Mouse (Mus musculus) layer of hippocampus, postnatal 36 days (tissue): ENCODE results near the gene Gtf2f2. TPM values are rescaled to one million over a fixed set of nuclear protein-coding genes. Genes with fewer than 3 reads are reported as not detected.
A peak's percentile ranks its signal among the peaks of the same experiment; 100 is the strongest.

Experiments used
- DNase-seq, 2 experiments: peaks; one replicate each; pipeline ENCODE4 v3.0.0; 2022
- total RNA-seq, 2 experiments: library from RNA; stranded (reverse); gene quantifications; 2 replicates each; pipeline ENCODE4 v1.2.3; 2021

Gtf2f2 gene
- total RNA-seq, 2 experiments from 2014 or later: 20.6 to 20.7 TPM

GRCm38 (mm10) chr14:75859619-75860018 lies 151.0 kb downstream of the Gtf2f2 start:
- no peak for DNase-seq

- DNase-seq: no peak
These were observed 152.5 kb downstream of the Gtf2f2 start for GRCm38 (mm10) chr14:75858181-75858580.

- DNase-seq: peak; percentile 40 to 43
These were observed 155.2 kb downstream of the Gtf2f2 start for GRCm38 (mm10) chr14:75855263-75855992.

GRCm38 (mm10) chr14:75852016-75852415 lies 158.6 kb downstream of the Gtf2f2 start:
- no peak for DNase-seq

- no peak for DNase-seq
These were observed 159.8 kb downstream of the Gtf2f2 start for GRCm38 (mm10) chr14:75850819-75851218.

- DNase-seq: no peak
These were observed 160.7 kb downstream of the Gtf2f2 start for GRCm38 (mm10) chr14:75849842-75850568.

GRCm38 (mm10) chr14:75849236-75849635 lies 161.4 kb downstream of the Gtf2f2 start:
- no peak for DNase-seq

GRCm38 (mm10) chr14:75848482-75848881 lies 162.2 kb downstream of the Gtf2f2 start:
- no peak for DNase-seq

- DNase-seq: no peak
These were observed 163.0 kb downstream of the Gtf2f2 start for GRCm38 (mm10) chr14:75847669-75848068.

Other genes starting within 250 kb of the Gtf2f2 start
- gene Slc25a30, start 223.8 kb downstream of the Gtf2f2 start, total RNA-seq: 10 to 100 TPM; 13.4 to 14.0 TPM
- 100 to 1,000 TPM; 921 to 999 TPM for gene Tpt1, start 165.8 kb downstream of the Gtf2f2 start, total RNA-seq
- 10 to 100 TPM; 61.2 to 64.4 TPM for gene Kctd4, start 55.9 kb downstream of the Gtf2f2 start, total RNA-seq
- 10 to 100 TPM; 24.3 to 24.6 TPM for gene Gpalpp1, start 99.9 kb upstream of the Gtf2f2 start, total RNA-seq
- 1 to 10 TPM; 8.1 to 9.1 TPM for gene Nufip1, start 100.0 kb upstream of the Gtf2f2 start, total RNA-seq